Mouse (Mus musculus) intestine, embryonic 14.5 days (tissue): ENCODE data around the gene Ptprb. TPM values are rescaled to one million over a fixed set of nuclear protein-coding genes. Genes with fewer than 3 reads are reported as not detected.

Source experiments
- ATAC-seq: fragments of 200-750 bp; cut with Nextera tagmentation; replicated peaks from 2 replicates; pipeline ENCODE4 v1.8.0; 2017; ENCODE audit warnings: low read depth, moderate number of reproducible peaks, moderate TSS enrichment, moderate library complexity; ENCODE audit not compliant: low FRiP score, low TSS enrichment
- DNase-seq: peaks from one replicate; pipeline ENCODE4 v3.0.0-alpha.2; 2018; ENCODE audit warnings: low spot score
- H3K27ac ChIP-seq: fragments of 300-500 bp; sonication (generic); 2 replicates; pipeline ENCODE4 v1.5.1; 2014; ENCODE audit warnings: low read depth, mild to moderate bottlenecking, control low read depth
- H3K27me3 ChIP-seq: fragments of 300-500 bp; sonication (generic); replicated peaks from 2 replicates; pipeline ENCODE4 v1.6.1; 2014; ENCODE audit warnings: low read length, control low read depth; ENCODE audit not compliant: control insufficient read depth, insufficient read depth
- H3K36me3 ChIP-seq: fragments of 300-500 bp; sonication (generic); 2 replicates; pipeline ENCODE4 v1.6.1; 2014; ENCODE audit warnings: low read length, control low read depth; ENCODE audit not compliant: control insufficient read depth, insufficient read depth
- H3K4me1 ChIP-seq: fragments of 300-500 bp; sonication (generic); replicated peaks from 2 replicates; pipeline ENCODE4 v1.6.1; 2014; ENCODE audit warnings: low read length, control low read depth, mixed read lengths; ENCODE audit not compliant: control insufficient read depth, insufficient read depth
- H3K4me2 ChIP-seq: fragments of 300-500 bp; sonication (generic); 2 replicates; pipeline ENCODE4 v1.6.1; 2014; ENCODE audit warnings: low read length
- H3K4me3 ChIP-seq: fragments of 300-500 bp; sonication (generic); 2 replicates; pipeline ENCODE4 v1.5.1; 2014; ENCODE audit warnings: low read depth, low read length, control low read depth, mixed read lengths
- H3K9ac ChIP-seq: fragments of 300-500 bp; sonication (generic); 2 replicates; pipeline ENCODE4 v1.6.1; 2014; ENCODE audit warnings: mild to moderate bottlenecking, low read length
- H3K9me3 ChIP-seq: fragments of 300-500 bp; sonication (generic); 2 replicates; pipeline ENCODE4 v1.6.1; 2016; ENCODE audit warnings: low read length, control low read depth; ENCODE audit not compliant: control insufficient read depth
- WGBS: fragments of 180-500 bp; shearing (Covaris S2); extraction: QIAGEN DNeasy Blood & Tissue Kit; methylation state at CpG from one replicate; pipeline ENCODE4 v1.1.7; 2014; 5-methylcytosine and 5-hydroxymethylcytosine counted together
- polyA plus RNA-seq: library from polyadenylated mRNA; unstranded; fragments of >200 nt; fragmentation: Nextera tagmentation; extraction: Ambion mirVana; gene quantifications from 2 replicates; pipeline ENCODE4 v1.2.1, GENCODE M21; 2014

The Ptprb gene
- polyA plus RNA-seq, 1 experiment from 2014 or later = 5.8 TPM

GRCm38 (mm10) chr10:116335328-116335727 lies 60.0 kb downstream of the Ptprb start:
- Histone ChIP-seq H3K9me3 (0 out of 2 replicates have a peak, but pooled peaks cover 3% of the 10 kb centered on the region), H3K4me1 (no peaks in the 10 kb centered on the region), H3K4me3 (no peak overlapping the region), H3K27me3 (no peaks in the 10 kb centered on the region), H3K27ac (no peak overlapping the region), H3K36me3 (no peaks in the 10 kb centered on the region), H3K9ac (no peak overlapping the region), H3K4me2 (no peak overlapping the region)
- no peak for ATAC-seq
- 93% methylated on average over 7 of the region's 7 CpGs for WGBS
- DNase-seq = no peak

GRCm38 (mm10) chr10:116341194-116341593 lies 65.9 kb downstream of the Ptprb start:
- DNase-seq (no peak), ATAC-seq (no peak)
- Histone ChIP-seq H3K4me1 (no peaks in the 10 kb centered on the region), H3K4me3 (no peak overlapping the region), H3K27ac (no peak overlapping the region), H3K9ac (no peak overlapping the region), H3K36me3 (no peaks in the 10 kb centered on the region), H3K4me2 (no peak overlapping the region), H3K9me3 (no peaks in the 10 kb centered on the region), H3K27me3 (no peaks in the 10 kb centered on the region)
- WGBS = 68% methylated on average over 12 of the region's 12 CpGs

GRCm38 (mm10) chr10:116346618-116347184 lies 71.4 kb downstream of the Ptprb start:
- no peaks in the 10 kb centered on the region for H3K4me1 ChIP-seq
- no peak overlapping the region for H3K4me3 ChIP-seq
- DNase-seq (no peak), ATAC-seq (no peak)
- WGBS = 82% methylated on average over 15 of the region's 15 CpGs
- H3K36me3 ChIP-seq = no peaks in the 10 kb centered on the region
- no peak overlapping the region for H3K27ac ChIP-seq
- no peak overlapping the region for H3K9ac ChIP-seq
- H3K9me3 ChIP-seq = no peaks in the 10 kb centered on the region
- H3K4me2 ChIP-seq = no peak overlapping the region
- no peaks in the 10 kb centered on the region for H3K27me3 ChIP-seq

GRCm38 (mm10) chr10:116349004-116349403 lies 73.7 kb downstream of the Ptprb start:
- H3K9ac ChIP-seq = no peak overlapping the region
- H3K4me3 ChIP-seq = no peak overlapping the region
- H3K9me3 ChIP-seq = no peaks in the 10 kb centered on the region
- H3K27me3 ChIP-seq = no peaks in the 10 kb centered on the region
- H3K36me3 ChIP-seq = no peaks in the 10 kb centered on the region
- H3K27ac ChIP-seq = no peak overlapping the region
- ATAC-seq = no peak
- DNase-seq = no peak
- H3K4me2 ChIP-seq = no peak overlapping the region
- H3K4me1 ChIP-seq = no peaks in the 10 kb centered on the region
- WGBS = 94% methylated on average over 6 of the region's 6 CpGs

- WGBS = 19% methylated on average over 13 of the region's 13 CpGs
- DNase-seq (no peak), ATAC-seq (no peak)
- H3K4me2 ChIP-seq = no peak overlapping the region
- no peak overlapping the region for H3K4me3 ChIP-seq
- no peak overlapping the region for H3K27ac ChIP-seq
- H3K9ac ChIP-seq = no peak overlapping the region
- H3K36me3 ChIP-seq = no peaks in the 10 kb centered on the region
- H3K27me3 ChIP-seq = no peaks in the 10 kb centered on the region
- H3K9me3 ChIP-seq = no peaks in the 10 kb centered on the region
- no peaks in the 10 kb centered on the region for H3K4me1 ChIP-seq
These were observed 75.2 kb downstream of the Ptprb start for GRCm38 (mm10) chr10:116350532-116350931.

- WGBS = 61% methylated on average over 5 of the region's 5 CpGs
- H3K27me3 ChIP-seq = no peaks in the 10 kb centered on the region
- no peak overlapping the region for H3K27ac ChIP-seq
- no peaks in the 10 kb centered on the region for H3K36me3 ChIP-seq
- no peak overlapping the region for H3K9ac ChIP-seq
- no peak overlapping the region for H3K4me3 ChIP-seq
- no peaks in the 10 kb centered on the region for H3K9me3 ChIP-seq
- H3K4me1 ChIP-seq = no peaks in the 10 kb centered on the region
- H3K4me2 ChIP-seq = no peak overlapping the region
- ATAC-seq = no peak
- no peak for DNase-seq
These were observed 79.0 kb downstream of the Ptprb start for GRCm38 (mm10) chr10:116354372-116354771.

GRCm38 (mm10) chr10:116362181-116362580 lies 86.9 kb downstream of the Ptprb start:
- DNase-seq (no peak), ATAC-seq (no peak)
- no peaks in the 10 kb centered on the region for H3K27me3 ChIP-seq
- WGBS = 90% methylated on average over 6 of the region's 6 CpGs
- H3K4me2 ChIP-seq = no peak overlapping the region
- no peaks in the 10 kb centered on the region for H3K36me3 ChIP-seq
- H3K9ac ChIP-seq = no peak overlapping the region
- no peaks in the 10 kb centered on the region for H3K4me1 ChIP-seq
- H3K27ac ChIP-seq = no peak overlapping the region
- H3K9me3 ChIP-seq = no peaks in the 10 kb centered on the region
- no peak overlapping the region for H3K4me3 ChIP-seq

GRCm38 (mm10) chr10:116362645-116363044 lies 87.3 kb downstream of the Ptprb start:
- no peak overlapping the region for H3K4me2 ChIP-seq
- H3K4me1 ChIP-seq = no peaks in the 10 kb centered on the region
- no peak overlapping the region for H3K9ac ChIP-seq
- H3K27ac ChIP-seq = no peak overlapping the region
- H3K36me3 ChIP-seq = no peaks in the 10 kb centered on the region
- DNase-seq (no peak), ATAC-seq (no peak)
- H3K9me3 ChIP-seq = no peaks in the 10 kb centered on the region
- no peak overlapping the region for H3K4me3 ChIP-seq
- WGBS = 88% methylated on average over 8 of the region's 8 CpGs
- no peaks in the 10 kb centered on the region for H3K27me3 ChIP-seq

GRCm38 (mm10) chr10:116364759-116365158 lies 89.4 kb downstream of the Ptprb start:
- DNase-seq (no peak), ATAC-seq (no peak)
- Histone ChIP-seq H3K9me3 (no peaks in the 10 kb centered on the region), H3K4me1 (no peaks in the 10 kb centered on the region), H3K27me3 (no peaks in the 10 kb centered on the region), H3K4me2 (no peak overlapping the region), H3K4me3 (no peak overlapping the region), H3K9ac (no peak overlapping the region), H3K36me3 (no peaks in the 10 kb centered on the region), H3K27ac (no peak overlapping the region)
- WGBS = 12% methylated on average over 7 of the region's 7 CpGs
